Mouse (Mus musculus) intestine, postnatal 0 days (tissue): ENCODE data around the gene Disc1. TPM values are rescaled to one million over a fixed set of nuclear protein-coding genes. Genes with fewer than 3 reads are reported as not detected.

ENCODE experiments used
- ATAC-seq: fragments of 200-750 bp; cut with Nextera tagmentation; 2 replicates; pipeline ENCODE4 v1.8.0; 2017; ENCODE audit warnings: mild to moderate bottlenecking, moderate TSS enrichment, moderate library complexity
- H3K27ac ChIP-seq: fragments of 300-500 bp; sonication (generic); 2 replicates; pipeline ENCODE4 v1.5.1; 2014; ENCODE audit warnings: mild to moderate bottlenecking, low read depth, low read length, moderate library complexity
- H3K27me3 ChIP-seq: fragments of 300-500 bp; sonication (generic); replicated peaks from 2 replicates; pipeline ENCODE4 v1.6.1; 2014; ENCODE audit warnings: low read length, mixed read lengths; ENCODE audit not compliant: control insufficient read depth, insufficient read depth
- H3K36me3 ChIP-seq: fragments of 300-500 bp; sonication (generic); 2 replicates; pipeline ENCODE4 v1.6.1; 2014; ENCODE audit warnings: mild to moderate bottlenecking, moderate library complexity; ENCODE audit not compliant: control insufficient read depth, insufficient read depth
- H3K4me1 ChIP-seq: fragments of 300-500 bp; sonication (generic); replicated peaks from 2 replicates; pipeline ENCODE4 v1.6.1; 2014; ENCODE audit warnings: antibody characterized with exemption, low read length, mixed read lengths; ENCODE audit not compliant: control insufficient read depth, insufficient read depth
- H3K4me2 ChIP-seq: fragments of 300-500 bp; sonication (generic); replicated peaks from 2 replicates; pipeline ENCODE4 v1.6.1; 2014; ENCODE audit warnings: low read depth, mild to moderate bottlenecking, moderate library complexity
- H3K4me3 ChIP-seq: fragments of 300-500 bp; sonication (generic); 2 replicates; pipeline ENCODE4 v1.5.1; 2014; ENCODE audit warnings: low read depth, low read length
- H3K9ac ChIP-seq: fragments of 300-500 bp; sonication (generic); 2 replicates; pipeline ENCODE4 v1.6.1; 2014; ENCODE audit warnings: mild to moderate bottlenecking, low read depth, low read length
- H3K9me3 ChIP-seq: fragments of 300-500 bp; sonication (generic); 2 replicates; pipeline ENCODE4 v1.6.1; 2016; ENCODE audit warnings: mixed run types; ENCODE audit not compliant: control insufficient read depth
- CTCF ChIP-seq: sonication (generic); IDR thresholded peaks from 2 replicates; pipeline ENCODE4 v1.5.1; 2016; ENCODE audit warnings: low read depth, mild to moderate bottlenecking, control low read depth, antibody characterized with exemption, moderate library complexity
- WGBS: fragments of 180-500 bp; shearing (Covaris S2); extraction: QIAGEN DNeasy Blood & Tissue Kit; methylation state at CpG from one replicate; pipeline ENCODE4 v1.1.7; 2014; 5-methylcytosine and 5-hydroxymethylcytosine counted together
- polyA plus RNA-seq: library from polyadenylated mRNA; unstranded; fragments of >200 nt; fragmentation: Nextera tagmentation; extraction: Ambion mirVana; gene quantifications from 2 replicates; pipeline ENCODE4 v1.2.1, GENCODE M21; 2015

Gene Disc1
- polyA plus RNA-seq, 1 experiment from 2014 or later: 0.40 TPM

- no peak for TF ChIP-seq CTCF
- WGBS: 26% methylated on average over 22 of the region's 22 CpGs
- Histone ChIP-seq H3K27ac (no peak overlapping the region), H3K4me3 (no peak overlapping the region), H3K9ac (no peak overlapping the region), H3K4me1 (no peaks in the 10 kb centered on the region), H3K36me3 (no peaks in the 10 kb centered on the region), H3K27me3 (no peaks in the 10 kb centered on the region), H3K4me2 (peak overlapping the region; percentile 44), H3K9me3 (no peaks in the 10 kb centered on the region)
- no peak for ATAC-seq
Observed at GRCm38 (mm10) chr8:125235898-125236835, 182.2 kb downstream of the Disc1 start.

- H3K4me3 ChIP-seq: no peak overlapping the region
- H3K27me3 ChIP-seq: no peaks in the 10 kb centered on the region
- no peak overlapping the region for H3K27ac ChIP-seq
- no peaks in the 10 kb centered on the region for H3K36me3 ChIP-seq
- no peak for TF ChIP-seq CTCF
- no peak for ATAC-seq
- H3K9me3 ChIP-seq: no peaks in the 10 kb centered on the region
- no peak overlapping the region for H3K9ac ChIP-seq
- no peaks in the 10 kb centered on the region for H3K4me1 ChIP-seq
- WGBS: 48% methylated on average over 4 of the region's 4 CpGs
- H3K4me2 ChIP-seq: no peak overlapping the region
Observed at GRCm38 (mm10) chr8:125240763-125241162, 186.8 kb downstream of the Disc1 start.

GRCm38 (mm10) chr8:125242382-125242781, 188.4 kb downstream of the Disc1 start:
- TF ChIP-seq CTCF: no peak
- no peak overlapping the region for H3K4me3 ChIP-seq
- H3K4me1 ChIP-seq: no peaks in the 10 kb centered on the region
- 32% methylated on average over 10 of the region's 10 CpGs for WGBS
- no peak overlapping the region for H3K4me2 ChIP-seq
- ATAC-seq: no peak
- H3K9ac ChIP-seq: no peak overlapping the region
- H3K36me3 ChIP-seq: no peaks in the 10 kb centered on the region
- H3K9me3 ChIP-seq: no peaks in the 10 kb centered on the region
- no peaks in the 10 kb centered on the region for H3K27me3 ChIP-seq
- no peak overlapping the region for H3K27ac ChIP-seq

GRCm38 (mm10) chr8:125242921-125243320, 188.9 kb downstream of the Disc1 start:
- Histone ChIP-seq H3K9ac (no peak overlapping the region), H3K9me3 (no peaks in the 10 kb centered on the region), H3K4me3 (no peak overlapping the region), H3K4me1 (no peaks in the 10 kb centered on the region), H3K36me3 (no peaks in the 10 kb centered on the region), H3K27ac (no peak overlapping the region), H3K4me2 (no peak overlapping the region), H3K27me3 (no peaks in the 10 kb centered on the region)
- 49% methylated on average over 4 of the region's 4 CpGs for WGBS
- TF ChIP-seq CTCF: no peak
- no peak for ATAC-seq

GRCm38 (mm10) chr8:125246737-125247292, 192.8 kb downstream of the Disc1 start:
- TF ChIP-seq CTCF: no peak
- Histone ChIP-seq H3K27me3 (no peaks in the 10 kb centered on the region), H3K27ac (no peak overlapping the region), H3K4me3 (no peak overlapping the region), H3K4me1 (no peaks in the 10 kb centered on the region), H3K9ac (no peak overlapping the region), H3K4me2 (no peak overlapping the region), H3K9me3 (no peaks in the 10 kb centered on the region), H3K36me3 (no peaks in the 10 kb centered on the region)
- peak; percentile 47 for ATAC-seq
- WGBS: 23% methylated on average over 7 of the region's 7 CpGs

GRCm38 (mm10) chr8:125247349-125247748, 193.4 kb downstream of the Disc1 start:
- Histone ChIP-seq H3K36me3 (no peaks in the 10 kb centered on the region), H3K9me3 (no peaks in the 10 kb centered on the region), H3K4me1 (no peaks in the 10 kb centered on the region), H3K27me3 (no peaks in the 10 kb centered on the region), H3K4me2 (no peak overlapping the region), H3K4me3 (no peak overlapping the region), H3K9ac (no peak overlapping the region), H3K27ac (no peak overlapping the region)
- no peak for ATAC-seq
- TF ChIP-seq CTCF: no peak
- WGBS: 14% methylated on average over 1 of the region's 1 CpGs
